8 mouse cellular contexts compared by ENCODE assay signal in the genomic region with DNA sequence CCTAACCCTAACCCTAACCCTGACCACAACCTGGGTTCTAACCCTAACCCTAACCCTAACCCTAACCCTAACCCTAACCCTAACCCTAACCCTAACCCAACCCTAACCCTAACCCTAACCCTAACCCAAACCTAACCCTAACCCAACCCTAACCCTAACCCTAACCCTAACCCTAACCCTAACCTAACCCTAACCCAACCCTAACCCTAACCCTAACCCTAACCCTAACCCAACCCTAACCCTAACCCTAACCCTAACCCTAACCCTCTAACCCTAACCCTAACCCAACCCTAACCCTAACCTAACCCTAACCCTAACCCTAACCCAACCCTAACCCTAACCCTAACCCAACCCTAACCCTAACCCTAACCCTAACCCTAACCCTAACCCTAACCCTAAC. TPM values are rescaled to one million over a fixed set of nuclear protein-coding genes. Genes with fewer than 3 reads are reported as not detected.
DNase-seq lines count a peak whose midpoint lies in the region; ATAC-seq and TF ChIP-seq lines count a peak whose summit lies in the region.
"Not testable (repeated sequence)": the region's sequence is repeated elsewhere in the genome, so short reads cannot be mapped to it uniquely, and the experiment has no call there.
"Had no signal": no experiment of that assay in that cellular context is flagged by ENCODE, and none has a peak within 500 bp of the region (broad histone marks: within the 10 kb centered on the region; RNA-seq: fewer than 3 reads in every experiment).

No protein-coding gene starts in this region.

- not testable (repeated sequence) for H3K27ac ChIP-seq in MEL (ENCODE audit: control insufficient read depth, low read depth, low read length); embryonic facial prominence, embryonic 15.5 days (replicated peaks); heart, embryonic 11.5 days (ENCODE audit: low read depth, low read length); hindbrain, embryonic 16.5 days (ENCODE audit: low read depth, low read length); liver, embryonic 13.5 days; lung, postnatal 0 days (ENCODE audit: low read length)

- TF ChIP-seq POLR2A in MEL (IDR thresholded peaks at IDR 0.05; ENCODE audit: control insufficient read depth in 1 of 2, insufficient read depth in 1 of 2, low read depth in 1 of 2, low read length in 2 of 2, poor library complexity in 1 of 2), result not testable (repeated sequence)

- DNase-seq in MEL (ENCODE audit: low read depth, low spot score), result peak; percentile 50
- DNase-seq in liver, embryonic 13.5 days; lung, postnatal 0 days (ENCODE audit: low spot score): not testable (repeated sequence)
- DNase-seq in naive thymus-derived CD4-positive, alpha-beta T cell, adult 2 months (ENCODE audit: low read depth), result peak; percentile 10

- H3K4me3 ChIP-seq in MEL (ENCODE audit: control insufficient read depth in 1 of 2, insufficient read depth in 1 of 2, low read depth in 2 of 2, low read length in 2 of 2); embryonic facial prominence, embryonic 15.5 days (replicated peaks); heart, embryonic 11.5 days (ENCODE audit: low read depth, low read length); hindbrain, embryonic 16.5 days (ENCODE audit: low read length); liver, embryonic 13.5 days (replicated peaks); lung, postnatal 0 days (ENCODE audit: low read depth, low read length): not testable (repeated sequence)

- not testable (repeated sequence) for H3K9ac ChIP-seq in MEL (ENCODE audit: control insufficient read depth, low read depth, low read length, poor library complexity, severe bottlenecking); embryonic facial prominence, embryonic 15.5 days; heart, embryonic 11.5 days (ENCODE audit: low read depth, low read length); hindbrain, embryonic 16.5 days (ENCODE audit: low read depth, low read length); liver, embryonic 13.5 days; lung, postnatal 0 days (replicated peaks; ENCODE audit: low read depth)

- not testable (repeated sequence) for H3K36me3 ChIP-seq in MEL (ENCODE audit: control insufficient read depth in 1 of 2, insufficient read depth in 2 of 2, low read length in 2 of 2); embryonic facial prominence, embryonic 15.5 days; heart, embryonic 11.5 days (ENCODE audit: control insufficient read depth, insufficient read depth, low read length); hindbrain, embryonic 16.5 days (ENCODE audit: control insufficient read depth, insufficient read depth, low read length); liver, embryonic 13.5 days; lung, postnatal 0 days (ENCODE audit: insufficient read depth, low read length)

- not testable (repeated sequence) for H3K79me2 ChIP-seq in MEL (ENCODE audit: control insufficient read depth, insufficient read depth, low read length, poor library complexity)

- not testable (repeated sequence) for H3K27me3 ChIP-seq in MEL (ENCODE audit: control insufficient read depth in 1 of 2, insufficient read depth in 2 of 2, low read length in 2 of 2); embryonic facial prominence, embryonic 15.5 days; heart, embryonic 11.5 days (ENCODE audit: control insufficient read depth, insufficient read depth, low read length); hindbrain, embryonic 16.5 days (replicated peaks; ENCODE audit: control insufficient read depth, insufficient read depth, low read length); liver, embryonic 13.5 days; lung, postnatal 0 days (replicated peaks; ENCODE audit: insufficient read depth, low read length)

- not testable (repeated sequence) for H3K4me1 ChIP-seq in MEL (ENCODE audit: control insufficient read depth in 1 of 2, insufficient read depth in 2 of 2, low read length in 2 of 2); embryonic facial prominence, embryonic 15.5 days; heart, embryonic 11.5 days (ENCODE audit: control insufficient read depth, insufficient read depth, low read length); hindbrain, embryonic 16.5 days (ENCODE audit: control insufficient read depth, insufficient read depth, low read depth, low read length); liver, embryonic 13.5 days (replicated peaks); lung, postnatal 0 days (ENCODE audit: insufficient read depth, low read depth, low read length)

- TF ChIP-seq CTCF in MEL (IDR thresholded peaks at IDR 0.05 in 2 of 3, conservative IDR thresholded peaks at IDR 0.05 in 1 of 3; ENCODE audit: control insufficient read depth in 1 of 3, insufficient read depth in 1 of 3, low read depth in 2 of 3, low read length in 3 of 3, poor library complexity in 1 of 3, severe bottlenecking in 1 of 3); lung, postnatal 0 days (IDR thresholded peaks at IDR 0.05): not testable (repeated sequence)

- ATAC-seq in embryonic facial prominence, embryonic 15.5 days (ENCODE audit: insufficient number of reproducible peaks, low FRiP score, low TSS enrichment, low read depth), result peak; percentile 63; the same call in 1 of the 2 replicates
- peak; percentile 72; the same call in 1 of the 2 replicates for ATAC-seq in heart, embryonic 11.5 days (replicated peaks; ENCODE audit: insufficient number of reproducible peaks, low FRiP score, low TSS enrichment)
- ATAC-seq in hindbrain, embryonic 16.5 days, result 0 out of 2 replicates have a peak, but pooled peaks have one; percentile 48
- peak; percentile 74 for ATAC-seq in liver, embryonic 13.5 days (ENCODE audit: low read depth)
- peak; percentile 35 for ATAC-seq in lung, postnatal 0 days

- TF ChIP-seq EP300 in MEL (IDR thresholded peaks at IDR 0.05; ENCODE audit: low read depth in 1 of 2, low read length in 2 of 2); lung, postnatal 0 days (IDR thresholded peaks at IDR 0.05): not testable (repeated sequence)

- H3K9me3 ChIP-seq in MEL (replicated peaks; ENCODE audit: insufficient read depth, low read length); embryonic facial prominence, embryonic 15.5 days (replicated peaks); heart, embryonic 11.5 days (replicated peaks; ENCODE audit: control insufficient read depth, low read length); hindbrain, embryonic 16.5 days (ENCODE audit: control insufficient read depth, low read length); liver, embryonic 13.5 days (replicated peaks); lung, postnatal 0 days (ENCODE audit: low read length): not testable (repeated sequence)

- TF ChIP-seq RAD21 in MEL (IDR thresholded peaks at IDR 0.05; ENCODE audit: low read depth, low read length), result not testable (repeated sequence)

- H3K4me2 ChIP-seq in embryonic facial prominence, embryonic 15.5 days (replicated peaks); heart, embryonic 11.5 days; hindbrain, embryonic 16.5 days (ENCODE audit: low read length); liver, embryonic 13.5 days; lung, postnatal 0 days (replicated peaks; ENCODE audit: low read depth, low read length): not testable (repeated sequence)

RNA-seq across cellular contexts. Expression of a gene that starts 21.1 kb away (rescaled TPM):
- total RNA-seq in MEL (2012; rRNA removed), result 0.03 TPM in 1 of 2 replicates, not detected in the other
- under 1 TPM in 1 of 2 experiments, not detected in 1; 0.03 TPM for polyA plus RNA-seq in MEL (2012; ENCODE audit: insufficient read depth in 1 of 2, insufficient read length in 2 of 2, low read depth in 1 of 2, low replicate concordance in 2 of 2, missing spikeins in 1 of 2)
- 13.7 and 14.8 TPM in 2 replicates for polyA plus RNA-seq in embryonic facial prominence, embryonic 15.5 days (2015; fragmentation: Nextera tagmentation; extraction: Ambion mirVana)
- 16.1 and 25.0 TPM in 2 replicates for polyA plus RNA-seq in heart, embryonic 11.5 days (2014; fragmentation: Nextera tagmentation; extraction: Ambion mirVana)
- 30.8 and 40.1 TPM in 2 replicates for polyA plus RNA-seq in hindbrain, embryonic 16.5 days (2015; fragmentation: Nextera tagmentation; extraction: Ambion mirVana)
- polyA plus RNA-seq in liver, embryonic 13.5 days (2015; fragmentation: Nextera tagmentation; extraction: Ambion mirVana), result 3.6 and 3.8 TPM in 2 replicates
- 11.2 and 16.2 TPM in 2 replicates for polyA plus RNA-seq in lung, postnatal 0 days (2015; fragmentation: Nextera tagmentation; extraction: Ambion mirVana)
- polyA plus RNA-seq: inflammation-experienced regulatory T-cells, adult 6 months had no signal
